Mouse (Mus musculus) midbrain, postnatal 0 days (tissue): ENCODE measurements around the gene 6430548M08Rik. TPM values are rescaled to one million over a fixed set of nuclear protein-coding genes. Genes with fewer than 3 reads are reported as not detected.

Experiments
- ATAC-seq: fragments of 200-750 bp; cut with Nextera tagmentation; 2 replicates; pipeline ENCODE4 v1.8.0; 2017; ENCODE audit warnings: moderate number of reproducible peaks, mild to moderate bottlenecking, moderate TSS enrichment, moderate library complexity; ENCODE audit not compliant: low FRiP score
- DNase-seq: peaks from one replicate; pipeline ENCODE4 v3.0.0-alpha.2; 2015; ENCODE audit warnings: low spot score
- H3K27ac ChIP-seq: fragments of 300-500 bp; sonication (generic); 2 replicates; pipeline ENCODE4 v1.5.1; 2014; ENCODE audit warnings: low read depth, mild to moderate bottlenecking, low read length, mixed read lengths
- H3K27me3 ChIP-seq: fragments of 300-500 bp; sonication (generic); 2 replicates; pipeline ENCODE4 v1.6.1; 2014; ENCODE audit warnings: low read length, control low read depth, mixed read lengths; ENCODE audit not compliant: insufficient read depth
- H3K36me3 ChIP-seq: fragments of 300-500 bp; sonication (generic); 2 replicates; pipeline ENCODE4 v1.6.1; 2014; ENCODE audit warnings: low read length, control low read depth, mixed read lengths; ENCODE audit not compliant: insufficient read depth
- H3K4me1 ChIP-seq: fragments of 300-500 bp; sonication (generic); 2 replicates; pipeline ENCODE4 v1.6.1; 2014; ENCODE audit warnings: mild to moderate bottlenecking, control low read depth, antibody characterized with exemption, low read length, mixed read lengths; ENCODE audit not compliant: insufficient read depth
- H3K4me2 ChIP-seq: fragments of 300-500 bp; sonication (generic); 2 replicates; pipeline ENCODE4 v1.6.1; 2014; ENCODE audit warnings: low read depth, mild to moderate bottlenecking, low read length, mixed read lengths; ENCODE audit not compliant: poor library complexity, severe bottlenecking
- H3K4me3 ChIP-seq: fragments of 300-500 bp; sonication (generic); 2 replicates; pipeline ENCODE4 v1.5.1; 2014; ENCODE audit warnings: low read depth, mild to moderate bottlenecking, low read length, moderate library complexity
- H3K9ac ChIP-seq: fragments of 300-500 bp; sonication (generic); replicated peaks from 2 replicates; pipeline ENCODE4 v1.6.1; 2014; ENCODE audit warnings: mild to moderate bottlenecking, low read length, moderate library complexity, mixed read lengths; ENCODE audit not compliant: poor library complexity, severe bottlenecking
- H3K9me3 ChIP-seq: fragments of 300-500 bp; sonication (generic); 2 replicates; pipeline ENCODE4 v1.6.1; 2016; ENCODE audit warnings: low read length, control low read depth
- CTCF ChIP-seq: IDR thresholded peaks from 2 replicates; pipeline ENCODE4 v1.5.1; 2016; ENCODE audit warnings: antibody characterized with exemption, mild to moderate bottlenecking
- WGBS: fragments of 180-500 bp; shearing (Covaris S2); extraction: QIAGEN DNeasy Blood & Tissue Kit; methylation state at CpG from one replicate; pipeline ENCODE4 v1.1.7; 2014; 5-methylcytosine and 5-hydroxymethylcytosine counted together
- polyA plus RNA-seq: library from polyadenylated mRNA; unstranded; fragments of >200 nt; fragmentation: Nextera tagmentation; extraction: Ambion mirVana; gene quantifications from 2 replicates; pipeline ENCODE4 v1.2.1, GENCODE M21; 2015
- total RNA-seq: library from RNA; depleted of rRNA; stranded (reverse); fragments of >200 nt; gene quantifications from 2 replicates; pipeline ENCODE4 v1.2.3, GENCODE M21; 2014

6430548M08Rik gene
- total and polyA plus RNA-seq, 2 experiments from 2014 or later, result 40.5 to 69.7 TPM

DNA sequence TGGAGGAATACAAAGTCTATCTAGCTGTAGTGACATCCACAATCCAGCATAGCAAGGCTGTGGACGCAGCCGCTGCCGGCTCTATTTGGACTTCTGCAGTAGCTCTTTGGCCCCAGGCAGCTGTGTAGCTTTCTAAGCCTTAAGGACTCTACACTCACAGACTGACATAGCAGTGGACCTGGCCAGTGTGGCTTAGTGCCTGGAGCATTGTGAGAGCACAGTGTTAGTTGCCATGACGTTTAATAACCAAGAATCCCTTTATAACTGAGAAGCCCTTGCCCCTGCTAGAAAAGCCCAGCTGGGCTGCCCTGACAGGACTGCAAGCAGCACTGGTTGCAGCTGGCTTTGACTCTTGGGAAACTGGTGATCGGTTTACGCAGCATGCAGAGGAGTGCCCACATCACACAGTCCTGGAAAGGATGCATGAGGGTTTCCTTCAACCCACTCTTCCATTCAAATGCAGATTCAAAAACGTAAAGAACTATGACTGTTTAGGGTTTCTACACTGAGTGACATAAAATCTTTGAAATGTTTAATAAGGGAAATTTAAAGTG, 11.0 kb downstream of the 6430548M08Rik start:
- TF ChIP-seq CTCF, result no peak
- 25% methylated on average over 7 of the region's 7 CpGs for WGBS
- ATAC-seq (peak; percentile 81), DNase-seq (peak; percentile 76)
- Histone ChIP-seq H3K36me3 (no peaks in the 10 kb centered on the region), H3K27me3 (no peaks in the 10 kb centered on the region), H3K4me3 (no peak overlapping the region), H3K27ac (no peak overlapping the region), H3K4me2 (no peak overlapping the region), H3K4me1 (peaks cover 6% of the 10 kb centered on the region; the same call in 1 of the 2 replicates), H3K9ac (no peak overlapping the region), H3K9me3 (no peaks in the 10 kb centered on the region)

DNA sequence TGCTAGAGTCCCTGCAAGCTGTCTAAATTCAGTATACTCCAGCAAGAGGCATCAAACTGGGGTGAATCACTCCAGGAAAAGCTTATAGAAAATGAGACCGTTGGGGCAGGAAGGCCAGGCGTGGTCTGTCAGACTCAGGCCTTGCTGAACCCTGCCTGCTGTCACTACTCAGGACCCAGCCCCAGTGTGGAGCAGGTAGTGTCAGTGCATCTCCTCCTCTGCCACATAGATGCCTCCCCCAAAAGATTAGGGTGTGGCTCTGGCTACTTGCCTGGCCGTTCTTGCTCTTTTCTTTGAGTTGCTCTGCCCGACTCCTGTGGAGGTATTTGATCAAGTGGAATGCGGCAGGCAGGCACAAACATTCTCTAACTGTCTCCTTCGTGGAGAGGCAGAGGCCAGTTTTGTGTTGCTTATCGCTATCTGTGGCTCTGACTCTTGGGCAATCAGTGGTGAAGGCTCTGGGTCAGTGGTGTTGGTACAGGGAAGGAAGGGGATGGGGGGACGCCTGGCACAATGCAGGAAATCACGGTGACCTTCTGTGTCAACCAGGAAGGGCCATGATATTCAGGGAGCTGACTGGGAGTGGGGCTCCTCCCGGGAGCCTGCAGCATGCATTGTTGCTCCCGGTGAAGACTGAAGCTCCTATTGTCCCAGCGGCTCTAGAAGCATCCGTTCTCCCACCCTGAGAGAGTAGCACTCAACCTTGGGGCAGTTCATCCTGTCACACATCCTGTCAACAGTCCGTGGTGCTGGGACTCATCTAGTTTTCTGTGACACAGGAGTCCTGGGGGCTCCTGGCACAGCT, 12.6 kb downstream of the 6430548M08Rik start:
- no peaks in the 10 kb centered on the region for H3K36me3 ChIP-seq
- WGBS, result 30% methylated on average over 14 of the region's 14 CpGs
- H3K27me3 ChIP-seq, result no peaks in the 10 kb centered on the region
- no peaks in the 10 kb centered on the region for H3K9me3 ChIP-seq
- no peak for DNase-seq
- 0 out of 2 replicates have a peak overlapping the region, but pooled peaks have one; percentile 24 for H3K9ac ChIP-seq
- H3K4me3 ChIP-seq, result no peak overlapping the region
- no peak overlapping the region for H3K4me2 ChIP-seq
- H3K4me1 ChIP-seq, result peaks cover 6% of the 10 kb centered on the region; the same call in 1 of the 2 replicates
- no peak overlapping the region for H3K27ac ChIP-seq
- no peak for TF ChIP-seq CTCF
- no peak for ATAC-seq

DNA sequence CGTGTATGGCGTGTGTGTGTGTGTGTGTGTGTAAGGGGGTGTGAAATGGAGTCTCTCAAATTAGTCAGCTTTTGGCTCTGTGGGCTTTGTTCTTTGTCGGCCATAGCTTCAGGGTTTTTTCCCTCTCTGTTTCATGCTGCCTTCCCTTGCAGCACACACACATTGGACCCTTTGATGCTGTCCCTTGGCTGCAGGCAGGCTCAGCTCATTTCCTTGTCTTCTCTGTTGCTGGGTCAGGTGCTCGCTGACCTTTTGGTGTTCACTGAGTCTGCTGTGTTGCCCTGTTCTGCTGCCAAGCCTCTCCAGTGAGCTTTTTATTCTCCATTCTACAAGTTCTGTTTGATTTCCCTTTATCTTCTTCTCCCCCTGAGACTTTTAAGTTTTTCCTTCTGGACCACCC, 15.6 kb downstream of the 6430548M08Rik start:
- DNase-seq, result no peak
- 33% methylated on average over 4 of the region's 4 CpGs for WGBS
- H3K9me3 ChIP-seq, result no peaks in the 10 kb centered on the region
- H3K36me3 ChIP-seq, result no peaks in the 10 kb centered on the region
- ATAC-seq, result no peak
- TF ChIP-seq CTCF, result no peak
- H3K27ac ChIP-seq, result no peak overlapping the region
- H3K4me1 ChIP-seq, result 0 out of 2 replicates have a peak, but pooled peaks cover 6% of the 10 kb centered on the region
- H3K9ac ChIP-seq, result no peak overlapping the region
- no peak overlapping the region for H3K4me2 ChIP-seq
- H3K4me3 ChIP-seq, result no peak overlapping the region
- H3K27me3 ChIP-seq, result no peaks in the 10 kb centered on the region

DNA sequence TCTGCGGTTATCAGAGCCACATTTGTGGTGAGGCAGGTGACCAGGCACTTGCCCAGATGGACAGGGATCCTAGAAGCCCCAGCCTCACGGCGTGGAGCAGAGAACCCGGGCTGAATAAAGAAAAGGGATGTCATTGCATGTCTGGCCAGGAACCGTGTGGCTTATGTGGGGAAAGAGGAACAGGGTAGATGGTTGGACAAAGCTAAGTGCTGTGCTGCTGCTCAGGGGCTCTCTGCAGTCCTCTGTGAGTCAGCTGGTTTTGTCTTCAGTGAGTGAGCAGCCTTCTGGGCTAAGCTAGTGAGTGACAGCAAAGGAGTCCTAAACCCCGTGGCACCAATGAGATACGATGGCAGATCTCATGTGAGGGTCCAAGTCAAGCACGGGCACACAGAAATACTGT, 17.2 kb downstream of the 6430548M08Rik start:
- DNase-seq, result no peak
- 82% methylated on average over 8 of the region's 8 CpGs for WGBS
- H3K4me3 ChIP-seq, result no peak overlapping the region
- H3K4me2 ChIP-seq, result no peak overlapping the region
- no peak for ATAC-seq
- H3K27ac ChIP-seq, result no peak overlapping the region
- H3K9me3 ChIP-seq, result no peaks in the 10 kb centered on the region
- no peaks in the 10 kb centered on the region for H3K27me3 ChIP-seq
- no peak overlapping the region for H3K9ac ChIP-seq
- no peak for TF ChIP-seq CTCF
- H3K4me1 ChIP-seq, result 0 out of 2 replicates have a peak, but pooled peaks cover 5% of the 10 kb centered on the region
- no peaks in the 10 kb centered on the region for H3K36me3 ChIP-seq

DNA sequence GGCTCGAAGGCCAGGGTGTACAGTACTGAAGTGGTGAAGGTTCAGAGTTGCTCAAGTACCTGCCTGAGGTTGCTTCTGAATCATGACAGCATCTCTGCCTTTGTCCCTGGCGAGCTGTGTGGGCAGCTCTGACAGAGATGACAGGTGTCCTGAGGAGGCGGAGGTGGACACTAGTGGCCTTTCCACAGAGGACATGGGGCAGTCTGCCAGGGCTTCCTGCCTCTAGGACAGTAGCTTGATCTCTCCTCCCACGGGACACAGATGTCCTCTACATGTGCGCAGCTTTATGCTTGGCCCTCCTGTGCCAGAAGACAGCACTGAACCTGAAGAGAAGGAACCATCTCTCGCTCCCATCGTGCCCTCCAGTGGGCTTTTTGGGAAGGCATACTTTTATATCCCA, 19.2 kb downstream of the 6430548M08Rik start:
- Histone ChIP-seq H3K27me3 (no peaks in the 10 kb centered on the region), H3K4me3 (no peak overlapping the region), H3K9ac (no peak overlapping the region), H3K4me2 (no peak overlapping the region), H3K36me3 (no peaks in the 10 kb centered on the region), H3K27ac (no peak overlapping the region), H3K9me3 (no peaks in the 10 kb centered on the region), H3K4me1 (no peaks in the 10 kb centered on the region)
- DNase-seq (no peak), ATAC-seq (no peak)
- no peak for TF ChIP-seq CTCF
- 84% methylated on average over 7 of the region's 7 CpGs for WGBS

DNA sequence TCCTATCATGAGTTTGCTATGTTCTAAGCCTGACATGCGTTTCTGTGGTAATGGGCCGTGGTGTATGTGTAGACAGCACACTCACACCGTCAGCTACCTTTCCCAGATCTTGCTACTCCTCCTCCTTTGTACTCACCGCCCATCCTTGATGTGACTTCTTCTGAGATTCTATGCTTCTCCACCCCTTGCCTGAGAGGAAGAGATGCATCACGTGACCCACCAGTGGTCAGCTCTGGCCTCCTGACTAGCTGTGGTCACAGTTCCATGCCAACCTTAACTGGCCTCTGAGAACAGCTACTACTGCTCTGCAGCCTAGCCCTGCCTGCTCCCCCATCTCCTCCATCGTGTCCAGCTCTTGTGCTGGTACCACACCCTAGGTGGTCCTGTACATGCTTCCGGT, 21.7 kb downstream of the 6430548M08Rik start:
- no peaks in the 10 kb centered on the region for H3K36me3 ChIP-seq
- 89% methylated on average over 7 of the region's 7 CpGs for WGBS
- TF ChIP-seq CTCF, result no peak
- H3K27me3 ChIP-seq, result no peaks in the 10 kb centered on the region
- no peak overlapping the region for H3K27ac ChIP-seq
- H3K9ac ChIP-seq, result no peak overlapping the region
- no peak for ATAC-seq
- no peaks in the 10 kb centered on the region for H3K9me3 ChIP-seq
- no peak for DNase-seq
- no peak overlapping the region for H3K4me3 ChIP-seq
- H3K4me2 ChIP-seq, result no peak overlapping the region
- H3K4me1 ChIP-seq, result no peaks in the 10 kb centered on the region
